Mouse (Mus musculus): ENCODE results near the gene Cbfa2t3. TPM values are rescaled to one million over a fixed set of nuclear protein-coding genes. Genes with fewer than 3 reads are reported as not detected.
A peak's percentile ranks its signal among the peaks of the same experiment; 100 is the strongest.

Gene Cbfa2t3
- polyA plus RNA-seq, 1 experiment, result 7.7 TPM

GRCm38 (mm10) chr8:122616181-122616905 is 82.6 kb downstream of the Cbfa2t3 start:
- DNase-seq (ENCODE audit: extremely low spot score in 1 of 2, low spot score in 1 of 2), result no peak

- DNase-seq (ENCODE audit: extremely low spot score in 1 of 2, low spot score in 1 of 2), result peak; percentile 94 to 95
Measured at GRCm38 (mm10) chr8:122611295-122612133, 87.4 kb downstream of the Cbfa2t3 start, which contains the start of the genes Galns and Trappc2l. Gene Galns (minus strand): TSS chr8:122611463. Gene Trappc2l (plus strand): TSS chr8:122611640.

- peak; percentile 14 to 29 for DNase-seq (ENCODE audit: extremely low spot score in 1 of 2, low spot score in 1 of 2)
Measured at GRCm38 (mm10) chr8:122610612-122611277, 88.2 kb downstream of the Cbfa2t3 start.

GRCm38 (mm10) chr8:122610209-122610608 is 88.7 kb downstream of the Cbfa2t3 start:
- no peak for DNase-seq (ENCODE audit: extremely low spot score in 1 of 2, low spot score in 1 of 2)

- no peak for DNase-seq (ENCODE audit: extremely low spot score in 1 of 2, low spot score in 1 of 2)
Measured at GRCm38 (mm10) chr8:122606810-122607209, 92.1 kb downstream of the Cbfa2t3 start.

- DNase-seq (ENCODE audit: extremely low spot score in 1 of 2, low spot score in 1 of 2), result peak in 1 of 2 experiments; percentile 34
Measured at GRCm38 (mm10) chr8:122605367-122605766, 93.5 kb downstream of the Cbfa2t3 start.

GRCm38 (mm10) chr8:122604640-122605039 is 94.3 kb downstream of the Cbfa2t3 start:
- no peak for DNase-seq (ENCODE audit: extremely low spot score in 1 of 2, low spot score in 1 of 2)

- no peak for DNase-seq (ENCODE audit: extremely low spot score in 1 of 2, low spot score in 1 of 2)
Measured at GRCm38 (mm10) chr8:122600666-122601065, 98.2 kb downstream of the Cbfa2t3 start.

- no peak for DNase-seq (ENCODE audit: extremely low spot score in 1 of 2, low spot score in 1 of 2)
Measured at GRCm38 (mm10) chr8:122596031-122596430, 102.9 kb downstream of the Cbfa2t3 start.

- DNase-seq (ENCODE audit: extremely low spot score in 1 of 2, low spot score in 1 of 2), result no peak
Measured at GRCm38 (mm10) chr8:122593783-122594507, 105.0 kb downstream of the Cbfa2t3 start.

GRCm38 (mm10) chr8:122593240-122593639 is 105.7 kb downstream of the Cbfa2t3 start:
- DNase-seq (ENCODE audit: extremely low spot score in 1 of 2, low spot score in 1 of 2), result no peak

- no peak for DNase-seq (ENCODE audit: extremely low spot score in 1 of 2, low spot score in 1 of 2)
Measured at GRCm38 (mm10) chr8:122586749-122587148, 112.2 kb downstream of the Cbfa2t3 start.

- no peak for DNase-seq (ENCODE audit: extremely low spot score in 1 of 2, low spot score in 1 of 2)
Measured at GRCm38 (mm10) chr8:122586171-122586570, 112.7 kb downstream of the Cbfa2t3 start.

GRCm38 (mm10) chr8:122585411-122585891 is 113.5 kb downstream of the Cbfa2t3 start:
- no peak for DNase-seq (ENCODE audit: extremely low spot score in 1 of 2, low spot score in 1 of 2)

- no peak for DNase-seq (ENCODE audit: extremely low spot score in 1 of 2, low spot score in 1 of 2)
Measured at GRCm38 (mm10) chr8:122584981-122585380, 113.9 kb downstream of the Cbfa2t3 start.

- DNase-seq (ENCODE audit: extremely low spot score in 1 of 2, low spot score in 1 of 2), result no peak
Measured at GRCm38 (mm10) chr8:122580926-122581325, 118.0 kb downstream of the Cbfa2t3 start.

GRCm38 (mm10) chr8:122579196-122579595 is 119.7 kb downstream of the Cbfa2t3 start:
- DNase-seq (ENCODE audit: extremely low spot score in 1 of 2, low spot score in 1 of 2), result no peak

GRCm38 (mm10) chr8:122577116-122577515 is 121.8 kb downstream of the Cbfa2t3 start:
- DNase-seq (ENCODE audit: extremely low spot score in 1 of 2, low spot score in 1 of 2), result no peak

GRCm38 (mm10) chr8:122576648-122577022 is 122.3 kb downstream of the Cbfa2t3 start, which contains the start of gene Aprt:
Gene Aprt (minus strand): TSS chr8:122576909.
- peak; percentile 90 to 94 for DNase-seq (ENCODE audit: extremely low spot score in 1 of 2, low spot score in 1 of 2)
